Mouse (Mus musculus) testis, adult 2 months (tissue): ENCODE measurements around the gene 4931428L18Rik.

Source experiments
- CTCF ChIP-seq: fragments of 200-500 bp; IDR thresholded peaks from 2 replicates; pipeline ENCODE4 v1.5.1; 2012; ENCODE audit warnings: low read depth, mild to moderate bottlenecking, inconsistent platforms, low read length, moderate library complexity; ENCODE audit not compliant: control insufficient read depth, insufficient read depth, insufficient replicate concordance
- POLR2A ChIP-seq: fragments of 200-500 bp; IDR thresholded peaks from 2 replicates; pipeline ENCODE4 v1.6.1; 2012; ENCODE audit warnings: low read depth, mild to moderate bottlenecking, inconsistent platforms, low read length, moderate library complexity; ENCODE audit not compliant: control insufficient read depth

DNA sequence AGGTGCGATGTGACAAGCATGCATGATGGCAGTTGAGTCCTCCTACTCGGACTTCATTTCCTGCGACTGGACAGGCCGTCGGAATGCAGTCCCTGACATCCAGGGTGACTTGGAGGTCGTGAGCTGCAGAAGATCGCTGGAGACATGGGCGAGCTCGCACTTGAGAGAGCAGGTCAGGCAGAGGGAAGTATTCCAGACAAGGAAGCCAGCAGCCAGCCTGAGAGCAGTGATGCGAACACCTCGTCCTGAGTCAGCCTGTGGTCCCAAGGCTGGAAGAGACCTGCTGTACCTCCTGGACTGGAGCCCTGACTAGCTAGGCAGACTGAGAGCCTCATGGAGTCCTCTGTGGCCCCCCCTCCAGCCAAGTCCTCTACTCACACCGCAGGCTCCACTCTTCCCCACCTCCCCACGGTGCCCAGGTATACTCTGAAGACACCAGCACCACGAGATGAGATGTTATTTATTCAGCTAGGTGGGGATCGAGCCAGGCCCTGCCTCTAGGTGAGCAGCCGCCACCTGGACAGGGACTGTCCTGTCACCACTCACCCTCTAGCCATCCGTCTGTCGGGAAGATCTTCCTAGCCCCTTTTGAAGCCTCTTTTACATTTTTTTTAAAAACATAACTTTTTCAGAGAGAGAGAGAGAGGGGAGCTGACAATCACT, 57.8 kb downstream of the 4931428L18Rik start:
- TF ChIP-seq POLR2A (no peak), CTCF (no peak)
